Mouse (Mus musculus) kidney, embryonic 16.5 days (tissue): ENCODE data around the gene Dnajb8. TPM values are rescaled to one million over a fixed set of nuclear protein-coding genes. Genes with fewer than 3 reads are reported as not detected.

ENCODE experiments used
- polyA plus RNA-seq: library from polyadenylated mRNA; unstranded; fragments of >200 nt; fragmentation: Nextera tagmentation; extraction: Ambion mirVana; gene quantifications from 2 replicates; pipeline ENCODE4 v1.2.1, GENCODE M21; 2015

The Dnajb8 gene
- polyA plus RNA-seq, 1 experiment from 2014 or later, result not detected

Other genes with a start within 250 kb of the Dnajb8 start
- 12.6 and 13.3 TPM in 2 replicates for gene H1fx, start 240.6 kb upstream of the Dnajb8 start, polyA plus RNA-seq
- gene Rab7, start 177.0 kb upstream of the Dnajb8 start, polyA plus RNA-seq, result 259 and 261 TPM in 2 replicates
- gene Rpn1, start 137.8 kb upstream of the Dnajb8 start, polyA plus RNA-seq, result 457 and 473 TPM in 2 replicates
- gene Gata2, start 28.4 kb upstream of the Dnajb8 start, polyA plus RNA-seq, result 66.3 and 68.9 TPM in 2 replicates
- 36.8 and 40.7 TPM in 2 replicates for gene Eefsec, start 224.3 kb downstream of the Dnajb8 start, polyA plus RNA-seq
- 166 and 186 TPM in 2 replicates for gene Ruvbl1, start 243.1 kb downstream of the Dnajb8 start, polyA plus RNA-seq